In genomic region chr6:143491380-143491779, GRCm38 (mm10) we compare ENCODE assay signal across 24 mouse cellular contexts.
A peak's percentile ranks its signal among the peaks of the same experiment; 100 is the strongest.
DNase-seq lines count a peak whose midpoint lies in the region; ATAC-seq and TF ChIP-seq lines count a peak whose summit lies in the region.
"Had no signal": no experiment of that assay in that cellular context is flagged by ENCODE, and none has a peak within 500 bp of the region (broad histone marks: within the 10 kb centered on the region; RNA-seq: fewer than 3 reads in every experiment).

No protein-coding gene starts in this region.

- 36% methylated on average over 5 of the region's 5 CpGs for WGBS in heart, postnatal 0 days

- H3K36me3 ChIP-seq in heart, postnatal 0 days (replicated peaks; ENCODE audit: control insufficient read depth, insufficient read depth, low read length), result no peaks in the 10 kb centered on the region
- H3K36me3 ChIP-seq: embryonic facial prominence, embryonic 13.5 days; embryonic facial prominence, embryonic 15.5 days; forebrain, embryonic 10.5 days; forebrain, embryonic 12.5 days; G1E had no signal

- peak; percentile 74 for DNase-seq in heart, postnatal 0 days (ENCODE audit: low spot score)
- DNase-seq in heart, postnatal 25 days (ENCODE audit: low spot score), result no peak
- DNase-seq in kidney, postnatal 14 days, result no peak
- DNase-seq: adrenal gland, adult 8-10 months; adrenal gland, postnatal 14 days; adrenal gland, postnatal 36 days; cerebellum, adult 11-12 months; cerebellum, adult 2 months; cerebellum, adult 9-10 months; cerebellum, postnatal 10 days; cerebellum, postnatal 25 days; embryo, embryonic 11 days had no signal

- intact Hi-C loops in heart, postnatal 25 days (cut with DNase I), result no loop called here

- no peak overlapping the region for H3K27ac ChIP-seq in heart, postnatal 0 days (ENCODE audit: low read depth)
- H3K27ac ChIP-seq: embryonic facial prominence, embryonic 13.5 days; embryonic facial prominence, embryonic 15.5 days; forebrain, embryonic 10.5 days; forebrain, embryonic 12.5 days had no signal

- no peak overlapping the region for H3K4me2 ChIP-seq in heart, postnatal 0 days (ENCODE audit: low read depth, low read length)
- H3K4me2 ChIP-seq: embryonic facial prominence, embryonic 13.5 days; embryonic facial prominence, embryonic 15.5 days; forebrain, embryonic 12.5 days had no signal

- no peaks in the 10 kb centered on the region for H3K4me1 ChIP-seq in heart, postnatal 0 days (ENCODE audit: control insufficient read depth, insufficient read depth)
- H3K4me1 ChIP-seq: embryonic facial prominence, embryonic 13.5 days; embryonic facial prominence, embryonic 15.5 days; forebrain, embryonic 10.5 days; forebrain, embryonic 12.5 days had no signal

- H3K9ac ChIP-seq in heart, postnatal 0 days (replicated peaks; ENCODE audit: low read depth, low read length), result no peak overlapping the region
- H3K9ac ChIP-seq: embryonic facial prominence, embryonic 13.5 days; embryonic facial prominence, embryonic 15.5 days; forebrain, embryonic 12.5 days had no signal

- no peaks in the 10 kb centered on the region for H3K27me3 ChIP-seq in heart, postnatal 0 days (ENCODE audit: control insufficient read depth, insufficient read depth, low read length)
- H3K27me3 ChIP-seq: CH12.LX; embryonic facial prominence, embryonic 15.5 days; forebrain, embryonic 12.5 days had no signal

- ATAC-seq in heart, postnatal 0 days (ENCODE audit: insufficient read depth, low read depth), result peak; percentile 53
- ATAC-seq in common myeloid progenitor, adult 5-6 weeks (replicated peaks; ENCODE audit: low read depth, poor library complexity, severe bottlenecking), result 0 out of 2 replicates have a peak, but pooled peaks have one; percentile 8
- ATAC-seq in megakaryocyte-erythroid progenitor cell, adult 5-6 weeks (replicated peaks; ENCODE audit: low FRiP score, low TSS enrichment, poor library complexity, severe bottlenecking), result peak; percentile 56
- ATAC-seq in CD4-positive, CD25-positive, alpha-beta regulatory T cell, adult 4 months, result no peak
- ATAC-seq: forebrain, embryonic 14.5 days; forebrain, embryonic 16.5 days had no signal

- no peak overlapping the region for H3K4me3 ChIP-seq in heart, postnatal 0 days (ENCODE audit: low read depth, low read length)
- H3K4me3 ChIP-seq: embryonic facial prominence, embryonic 13.5 days; embryonic facial prominence, embryonic 15.5 days; erythroblast, embryonic 14.5 days; forebrain, embryonic 10.5 days; forebrain, embryonic 12.5 days had no signal

- TF ChIP-seq EP300 in heart, postnatal 0 days (IDR thresholded peaks at IDR 0.05; ENCODE audit: low read depth), result no peak

- H3K9me3 ChIP-seq in heart, postnatal 0 days (replicated peaks; ENCODE audit: control insufficient read depth, low read length), result no peaks in the 10 kb centered on the region; the same call in 1 of the 2 replicates
- H3K9me3 ChIP-seq: embryonic facial prominence, embryonic 13.5 days; forebrain, embryonic 12.5 days had no signal

- TF ChIP-seq CTCF in heart, postnatal 0 days (IDR thresholded peaks at IDR 0.05; ENCODE audit: low read depth), result no peak
